Mouse (Mus musculus): ENCODE results near the gene Gm7879. TPM values are rescaled to one million over a fixed set of nuclear protein-coding genes. Genes with fewer than 3 reads are reported as not detected.

The Gm7879 gene
- polyA plus RNA-seq, 1 experiment from 2014 or later, result 1.3 TPM

DNA sequence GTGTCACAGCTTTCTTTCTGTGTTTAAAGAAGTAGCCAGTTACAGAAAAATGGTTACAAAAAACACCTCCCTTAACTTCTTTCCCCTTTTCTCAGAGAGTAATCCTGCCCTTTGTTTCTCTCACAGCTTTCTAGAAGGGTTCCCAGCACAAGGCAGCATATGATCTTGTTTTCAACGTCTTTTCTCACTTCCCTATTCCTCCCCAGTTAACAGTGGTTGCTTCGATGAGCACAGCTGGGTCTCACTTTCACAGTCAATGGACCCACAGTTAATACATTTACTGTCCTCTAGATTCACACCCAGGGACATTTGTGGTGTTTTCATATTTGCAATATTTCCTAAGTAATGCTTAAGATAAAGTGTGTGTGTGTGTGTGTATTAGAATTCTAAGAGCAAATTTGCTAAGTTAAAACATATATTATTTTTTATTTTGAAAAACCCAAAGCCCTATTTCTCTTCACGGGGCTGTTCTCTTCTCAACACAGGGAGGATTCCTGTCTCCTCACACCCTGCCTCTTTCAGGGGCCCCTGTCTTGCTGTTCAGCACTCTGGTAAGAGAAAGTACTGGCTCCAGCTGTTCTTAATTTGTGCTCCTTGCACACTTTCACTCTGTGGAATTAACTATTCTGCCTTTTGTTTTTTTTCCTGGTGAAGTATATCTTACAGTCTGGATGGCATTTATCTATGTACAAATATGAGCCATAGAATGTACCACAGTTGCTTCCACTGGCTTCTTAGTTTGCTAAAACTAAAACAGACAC lies 27.7 kb upstream of the Gm7879 start:
- H3K4me1 ChIP-seq (ENCODE audit: control insufficient read depth, insufficient read depth, low read length), result no peaks in the 10 kb centered on the region
- H3K4me2 ChIP-seq (replicated peaks; ENCODE audit: low read depth, low read length), result no peak overlapping the region
- ATAC-seq (ENCODE audit: insufficient number of reproducible peaks, insufficient read depth, low FRiP score, low read depth), result no peak
- no peaks in the 10 kb centered on the region for H3K27me3 ChIP-seq (ENCODE audit: control insufficient read depth, insufficient read depth, low read length)
- H3K9ac ChIP-seq (replicated peaks; ENCODE audit: low read depth, low read length), result no peak overlapping the region
- no peaks in the 10 kb centered on the region for H3K36me3 ChIP-seq (ENCODE audit: control insufficient read depth, insufficient read depth, low read length)
- H3K9me3 ChIP-seq (ENCODE audit: control insufficient read depth, low read depth, low read length), result no peaks in the 10 kb centered on the region
- WGBS, result 34% methylated on average over 3 of the region's 3 CpGs
- no peak overlapping the region for H3K27ac ChIP-seq (ENCODE audit: low read length)
- no peak overlapping the region for H3K4me3 ChIP-seq (ENCODE audit: low read depth, low read length)

DNA sequence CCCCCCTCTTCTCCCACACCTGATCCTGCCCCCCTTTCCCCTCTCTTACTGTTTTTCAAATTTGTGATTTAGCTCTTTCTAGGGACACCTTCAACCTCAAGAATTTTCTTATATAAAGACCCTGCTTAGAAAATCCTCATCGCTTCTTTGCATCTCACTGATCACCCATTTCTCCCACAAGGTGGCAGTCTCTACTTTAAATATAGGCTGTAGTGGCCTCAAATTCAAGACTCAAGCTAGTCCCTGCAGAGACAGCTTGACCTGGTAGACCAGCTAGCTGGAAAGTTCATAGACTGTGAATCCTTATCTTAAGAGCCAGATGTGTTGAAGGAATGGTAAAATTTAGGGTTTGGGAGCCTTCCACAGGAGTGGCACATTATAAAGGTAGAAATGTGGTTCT lies 20.6 kb upstream of the Gm7879 start:
- WGBS, result 8% methylated on average over 1 of the region's 1 CpGs
- no peak for ATAC-seq (ENCODE audit: insufficient number of reproducible peaks, insufficient read depth, low FRiP score, low read depth)
- Histone ChIP-seq H3K27ac (ENCODE audit: low read length) (no peak overlapping the region), H3K9me3 (ENCODE audit: control insufficient read depth, low read depth, low read length) (no peaks in the 10 kb centered on the region), H3K4me2 (replicated peaks; ENCODE audit: low read depth, low read length) (no peak overlapping the region), H3K4me1 (ENCODE audit: control insufficient read depth, insufficient read depth, low read length) (no peaks in the 10 kb centered on the region), H3K27me3 (ENCODE audit: control insufficient read depth, insufficient read depth, low read length) (no peaks in the 10 kb centered on the region), H3K4me3 (ENCODE audit: low read depth, low read length) (no peak overlapping the region), H3K36me3 (ENCODE audit: control insufficient read depth, insufficient read depth, low read length) (no peaks in the 10 kb centered on the region), H3K9ac (replicated peaks; ENCODE audit: low read depth, low read length) (no peak overlapping the region)

DNA sequence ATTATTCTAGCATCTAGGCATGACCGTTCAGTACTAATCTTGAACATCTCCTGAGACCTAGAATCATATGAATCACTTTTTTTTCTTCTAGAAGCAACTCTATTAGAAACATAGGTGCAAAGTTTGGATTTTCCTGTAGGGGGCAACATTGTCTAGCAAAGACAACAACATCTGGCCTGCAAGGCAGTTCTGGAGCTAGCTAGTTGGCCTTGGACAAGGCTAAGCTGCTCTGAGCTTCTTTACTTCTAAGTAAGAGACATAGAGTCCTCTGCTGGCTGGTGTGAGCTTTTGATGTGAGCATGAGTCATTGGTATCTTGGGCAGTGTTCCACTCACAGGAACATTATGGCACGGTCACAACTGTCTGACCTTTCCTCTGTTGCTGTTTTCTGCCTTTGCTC lies 18.8 kb upstream of the Gm7879 start:
- ATAC-seq (ENCODE audit: insufficient number of reproducible peaks, insufficient read depth, low FRiP score, low read depth), result no peak

DNA sequence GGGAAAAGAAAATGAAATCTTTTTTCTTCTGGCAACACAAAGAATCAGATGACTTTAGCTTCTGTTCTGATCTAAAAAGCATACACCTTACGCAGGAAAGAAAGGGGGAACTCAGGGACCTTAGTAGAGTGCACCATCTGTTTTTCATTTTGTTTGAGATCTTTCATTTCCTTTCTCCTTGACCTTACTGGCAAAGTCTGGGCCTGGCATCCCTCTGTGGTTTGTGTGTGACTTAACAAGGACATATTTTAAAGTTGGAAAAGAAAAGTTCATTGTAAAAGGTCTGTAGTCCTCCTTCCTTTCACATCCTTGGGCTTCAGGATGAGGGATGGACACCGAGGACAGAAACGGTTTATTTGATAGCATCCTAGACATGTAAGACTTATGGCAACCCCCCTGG lies 17.0 kb upstream of the Gm7879 start:
- ATAC-seq (ENCODE audit: insufficient number of reproducible peaks, insufficient read depth, low FRiP score, low read depth), result no peak
- Histone ChIP-seq H3K9ac (replicated peaks; ENCODE audit: low read depth, low read length) (no peak overlapping the region), H3K27ac (ENCODE audit: low read length) (no peak overlapping the region), H3K4me1 (ENCODE audit: control insufficient read depth, insufficient read depth, low read length) (no peaks in the 10 kb centered on the region), H3K4me2 (replicated peaks; ENCODE audit: low read depth, low read length) (no peak overlapping the region), H3K4me3 (ENCODE audit: low read depth, low read length) (no peak overlapping the region), H3K9me3 (ENCODE audit: control insufficient read depth, low read depth, low read length) (no peaks in the 10 kb centered on the region), H3K36me3 (ENCODE audit: control insufficient read depth, insufficient read depth, low read length) (no peaks in the 10 kb centered on the region), H3K27me3 (ENCODE audit: control insufficient read depth, insufficient read depth, low read length) (no peaks in the 10 kb centered on the region)
- 79% methylated on average over 3 of the region's 3 CpGs for WGBS

More for the DNA sequence above, 18.8 kb upstream of the Gm7879 start:
- H3K27me3 ChIP-seq (ENCODE audit: control insufficient read depth, insufficient read depth, low read length), result no peaks in the 10 kb centered on the region
- H3K4me1 ChIP-seq (ENCODE audit: control insufficient read depth, insufficient read depth, low read length), result no peaks in the 10 kb centered on the region
- WGBS, result 71% methylated on average over 2 of the region's 2 CpGs
- no peaks in the 10 kb centered on the region for H3K9me3 ChIP-seq (ENCODE audit: control insufficient read depth, low read depth, low read length)
- H3K9ac ChIP-seq (replicated peaks; ENCODE audit: low read depth, low read length), result no peak overlapping the region
- H3K4me2 ChIP-seq (replicated peaks; ENCODE audit: low read depth, low read length), result no peak overlapping the region
- H3K4me3 ChIP-seq (ENCODE audit: low read depth, low read length), result no peak overlapping the region
- no peak overlapping the region for H3K27ac ChIP-seq (ENCODE audit: low read length)
- H3K36me3 ChIP-seq (ENCODE audit: control insufficient read depth, insufficient read depth, low read length), result no peaks in the 10 kb centered on the region

DNA sequence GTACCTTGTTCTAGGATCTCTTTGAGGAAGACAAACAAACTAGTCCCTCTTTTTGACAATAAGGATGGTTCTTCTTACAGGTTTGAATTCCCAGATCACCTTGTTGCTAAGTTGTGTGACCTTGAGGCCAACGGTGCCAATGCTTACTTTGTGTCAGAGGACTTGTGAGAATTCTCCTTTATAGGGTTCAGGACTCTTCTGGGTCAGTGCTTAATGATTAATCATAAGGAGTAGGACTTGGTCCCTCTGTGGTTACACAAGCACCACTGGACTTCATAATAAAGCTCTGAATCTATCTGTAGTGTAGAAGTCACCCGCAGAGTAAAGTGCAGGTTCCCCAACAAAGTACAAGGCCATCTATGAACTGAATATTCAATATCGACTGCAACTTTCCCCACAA lies 8.3 kb upstream of the Gm7879 start:
- H3K9me3 ChIP-seq (ENCODE audit: control insufficient read depth, low read depth, low read length), result no peaks in the 10 kb centered on the region
- no peaks in the 10 kb centered on the region for H3K36me3 ChIP-seq (ENCODE audit: control insufficient read depth, insufficient read depth, low read length)
- H3K4me3 ChIP-seq (ENCODE audit: low read depth, low read length), result no peak overlapping the region
- H3K4me2 ChIP-seq (replicated peaks; ENCODE audit: low read depth, low read length), result no peak overlapping the region
- H3K9ac ChIP-seq (replicated peaks; ENCODE audit: low read depth, low read length), result no peak overlapping the region
- no peak overlapping the region for H3K27ac ChIP-seq (ENCODE audit: low read length)
- no peak for ATAC-seq (ENCODE audit: insufficient number of reproducible peaks, insufficient read depth, low FRiP score, low read depth)
- 78% methylated on average over 3 of the region's 3 CpGs for WGBS
- no peaks in the 10 kb centered on the region for H3K27me3 ChIP-seq (ENCODE audit: control insufficient read depth, insufficient read depth, low read length)
- no peaks in the 10 kb centered on the region for H3K4me1 ChIP-seq (ENCODE audit: control insufficient read depth, insufficient read depth, low read length)

DNA sequence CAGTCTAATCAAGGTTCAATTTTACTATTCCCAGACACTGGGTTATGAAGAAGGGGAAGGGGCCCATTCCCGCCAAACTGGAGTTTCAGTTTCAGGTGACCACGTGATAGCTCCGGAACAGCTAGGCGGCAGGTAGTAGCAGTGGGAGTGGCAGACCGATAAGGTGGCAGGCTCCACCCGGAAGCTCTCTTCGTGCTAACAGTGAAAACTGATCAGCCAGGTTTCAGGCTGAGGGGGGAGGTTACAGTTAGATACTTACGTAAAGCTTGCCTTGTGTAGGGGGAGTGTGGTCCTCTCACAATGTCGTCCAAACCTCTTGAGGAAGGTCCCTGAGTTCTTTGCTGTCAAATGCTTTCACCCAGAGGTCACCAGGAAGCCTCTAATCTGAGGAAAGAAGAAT lies 3.7 kb upstream of the Gm7879 start:
- no peak overlapping the region for H3K4me3 ChIP-seq (ENCODE audit: low read depth, low read length)
- no peak for ATAC-seq (ENCODE audit: insufficient number of reproducible peaks, insufficient read depth, low FRiP score, low read depth)
- no peaks in the 10 kb centered on the region for H3K4me1 ChIP-seq (ENCODE audit: control insufficient read depth, insufficient read depth, low read length)
- no peak overlapping the region for H3K27ac ChIP-seq (ENCODE audit: low read length)
- H3K36me3 ChIP-seq (ENCODE audit: control insufficient read depth, insufficient read depth, low read length), result no peaks in the 10 kb centered on the region
- H3K9ac ChIP-seq (replicated peaks; ENCODE audit: low read depth, low read length), result no peak overlapping the region
- H3K27me3 ChIP-seq (ENCODE audit: control insufficient read depth, insufficient read depth, low read length), result no peaks in the 10 kb centered on the region
- H3K4me2 ChIP-seq (replicated peaks; ENCODE audit: low read depth, low read length), result no peak overlapping the region
- WGBS, result 41% methylated on average over 9 of the region's 9 CpGs
- H3K9me3 ChIP-seq (ENCODE audit: control insufficient read depth, low read depth, low read length), result no peaks in the 10 kb centered on the region

DNA sequence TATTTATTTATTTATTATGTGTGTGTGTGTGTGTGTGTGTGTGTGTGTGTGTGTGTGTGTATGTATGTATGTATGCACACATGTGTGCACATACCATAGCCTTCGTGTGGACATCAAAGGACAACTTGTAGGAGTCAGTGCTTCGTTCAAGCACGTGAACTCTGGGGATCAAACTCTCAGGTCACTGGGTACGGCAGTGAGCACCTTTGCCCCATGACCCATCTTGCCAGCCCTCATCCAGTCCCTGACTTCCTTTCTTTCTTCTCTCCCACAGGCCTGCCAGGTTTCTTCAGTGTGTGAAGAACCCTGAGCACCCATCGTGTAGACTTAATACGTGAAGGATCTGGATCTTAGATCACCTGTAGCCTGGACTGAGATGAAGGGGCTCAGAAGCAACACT lies 2.9 kb upstream of the Gm7879 start:
- no peaks in the 10 kb centered on the region for H3K4me1 ChIP-seq (ENCODE audit: control insufficient read depth, insufficient read depth, low read length)
- H3K27ac ChIP-seq (ENCODE audit: low read length), result no peak overlapping the region
- no peaks in the 10 kb centered on the region for H3K27me3 ChIP-seq (ENCODE audit: control insufficient read depth, insufficient read depth, low read length)
- ATAC-seq (ENCODE audit: insufficient number of reproducible peaks, insufficient read depth, low FRiP score, low read depth), result no peak
- no peak overlapping the region for H3K4me2 ChIP-seq (replicated peaks; ENCODE audit: low read depth, low read length)
- H3K9ac ChIP-seq (replicated peaks; ENCODE audit: low read depth, low read length), result no peak overlapping the region
- no peaks in the 10 kb centered on the region for H3K9me3 ChIP-seq (ENCODE audit: control insufficient read depth, low read depth, low read length)
- H3K4me3 ChIP-seq (ENCODE audit: low read depth, low read length), result no peak overlapping the region
- WGBS, result 90% methylated on average over 6 of the region's 6 CpGs
- no peaks in the 10 kb centered on the region for H3K36me3 ChIP-seq (ENCODE audit: control insufficient read depth, insufficient read depth, low read length)

DNA sequence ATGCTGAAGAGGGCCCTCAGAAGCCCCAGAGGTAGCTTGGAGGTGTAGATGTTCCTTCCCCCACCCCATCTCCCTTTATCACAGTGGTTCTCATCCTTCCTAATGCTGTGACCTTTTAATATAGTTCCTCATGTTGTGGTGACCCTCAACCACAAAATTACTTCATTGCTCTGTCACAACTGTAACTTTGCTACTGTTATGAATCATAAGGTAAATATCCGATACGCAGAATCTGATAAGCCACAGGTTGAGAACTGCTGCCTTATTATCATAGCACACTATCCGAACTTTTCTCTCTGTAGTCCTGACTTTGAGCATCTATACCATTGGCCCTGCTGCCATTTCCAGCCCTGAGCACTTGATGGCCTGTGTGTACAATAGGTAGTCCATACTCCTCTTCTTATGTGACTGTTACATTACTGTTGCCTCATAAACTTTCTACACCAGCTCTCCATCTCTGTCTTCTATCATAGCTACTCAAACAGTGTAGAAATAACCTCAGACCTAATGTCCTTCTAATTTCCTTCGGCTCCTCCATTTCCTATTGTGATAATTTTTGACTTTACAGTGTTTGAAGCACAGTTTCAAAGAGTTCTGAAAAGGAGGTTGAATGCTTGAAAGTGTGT lies 2.4 kb downstream of the Gm7879 start:
- no peak overlapping the region for H3K9ac ChIP-seq (replicated peaks; ENCODE audit: low read depth, low read length)
- H3K4me3 ChIP-seq (ENCODE audit: low read depth, low read length), result no peak overlapping the region
- no peak overlapping the region for H3K27ac ChIP-seq (ENCODE audit: low read length)
- 93% methylated on average over 4 of the region's 4 CpGs for WGBS
- H3K4me2 ChIP-seq (replicated peaks; ENCODE audit: low read depth, low read length), result no peak overlapping the region
- no peaks in the 10 kb centered on the region for H3K36me3 ChIP-seq (ENCODE audit: control insufficient read depth, insufficient read depth, low read length)
- no peaks in the 10 kb centered on the region for H3K27me3 ChIP-seq (ENCODE audit: control insufficient read depth, insufficient read depth, low read length)
- no peak for ATAC-seq (ENCODE audit: insufficient number of reproducible peaks, insufficient read depth, low FRiP score, low read depth)
- no peaks in the 10 kb centered on the region for H3K9me3 ChIP-seq (ENCODE audit: control insufficient read depth, low read depth, low read length)
- H3K4me1 ChIP-seq (ENCODE audit: control insufficient read depth, insufficient read depth, low read length), result no peaks in the 10 kb centered on the region

DNA sequence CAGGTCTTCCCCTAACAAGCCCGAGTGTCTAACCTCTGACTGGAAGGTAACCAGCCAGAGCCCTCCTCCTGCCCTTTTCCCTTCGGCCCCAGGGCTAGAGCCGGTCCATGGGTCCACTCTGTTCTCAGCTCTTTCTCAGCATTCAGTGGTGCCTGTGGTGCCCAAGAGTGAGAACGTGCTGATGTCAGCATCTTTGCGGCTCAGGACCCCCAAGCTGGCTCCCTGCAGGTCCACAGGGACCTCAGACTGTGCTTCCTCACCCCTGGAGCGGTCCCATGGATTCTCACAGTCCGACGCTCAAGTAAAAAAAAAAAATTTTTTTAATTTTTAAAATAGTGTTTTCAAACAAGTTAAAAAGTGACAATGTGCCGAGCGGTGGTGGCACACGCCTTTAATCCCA lies 8.9 kb downstream of the Gm7879 start:
- H3K4me1 ChIP-seq (ENCODE audit: control insufficient read depth, insufficient read depth, low read length), result no peaks in the 10 kb centered on the region
- WGBS, result 91% methylated on average over 11 of the region's 11 CpGs
- no peaks in the 10 kb centered on the region for H3K27me3 ChIP-seq (ENCODE audit: control insufficient read depth, insufficient read depth, low read length)
- no peak for ATAC-seq (ENCODE audit: insufficient number of reproducible peaks, insufficient read depth, low FRiP score, low read depth)
- no peaks in the 10 kb centered on the region for H3K36me3 ChIP-seq (ENCODE audit: control insufficient read depth, insufficient read depth, low read length)
- H3K4me2 ChIP-seq (replicated peaks; ENCODE audit: low read depth, low read length), result no peak overlapping the region
- H3K4me3 ChIP-seq (ENCODE audit: low read depth, low read length), result no peak overlapping the region
- H3K9ac ChIP-seq (replicated peaks; ENCODE audit: low read depth, low read length), result no peak overlapping the region
- no peak overlapping the region for H3K27ac ChIP-seq (ENCODE audit: low read length)
- no peaks in the 10 kb centered on the region for H3K9me3 ChIP-seq (ENCODE audit: control insufficient read depth, low read depth, low read length)
